Mouse (Mus musculus) erythroblast, adult 5-6 weeks (primary cell): Measurements from ENCODE around the gene Gria1. TPM values are rescaled to one million over a fixed set of nuclear protein-coding genes. Genes with fewer than 3 reads are reported as not detected.

Source experiments
- ATAC-seq: replicated peaks from 2 replicates; pipeline ENCODE4 v1.8.0; 2016; ENCODE audit warnings: moderate number of reproducible peaks, mild to moderate bottlenecking, moderate TSS enrichment, inconsistent platforms; ENCODE audit not compliant: poor library complexity, low FRiP score, severe bottlenecking
- total RNA-seq, 2 experiments: library from RNA; stranded (forward) in 1 of 2; stranded (reverse) in 1 of 2; fragments of 150-400 nt in 1 of 2; fragments of 200-764, 138-1000 nt in 1 of 2; gene quantifications; 2 replicates each; pipeline versions ENCODE4 v1.2.3 to v1.2.4; 2015 to 2017; ENCODE audit warnings: low replicate concordance in 2 of 2

The Gria1 gene
- total RNA-seq, 2 experiments from 2014 or later = not detected

- no peak for ATAC-seq
Observed at GRCm38 (mm10) chr11:57154998-57155397, 143.8 kb downstream of the Gria1 start.

DNA sequence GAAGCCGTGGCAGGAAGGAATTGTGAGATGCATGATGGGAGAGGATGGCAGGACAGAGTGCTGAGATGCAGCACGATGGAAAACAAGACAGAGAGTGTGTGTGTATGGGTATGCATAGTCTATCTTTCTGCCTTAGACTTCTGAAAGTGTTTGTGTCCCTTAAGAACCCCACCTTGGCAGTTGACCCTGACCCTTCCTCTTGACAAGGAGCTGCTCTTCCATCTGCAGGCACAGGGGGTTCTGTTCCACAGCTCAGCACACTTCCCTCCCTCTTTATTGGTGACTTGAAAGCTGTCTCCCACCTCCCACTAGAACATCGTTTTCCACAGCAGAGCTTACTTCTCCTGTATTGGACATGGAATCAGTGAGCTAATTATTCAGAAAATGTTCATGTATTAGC is 148.2 kb downstream of the Gria1 start:
- ATAC-seq = no peak

DNA sequence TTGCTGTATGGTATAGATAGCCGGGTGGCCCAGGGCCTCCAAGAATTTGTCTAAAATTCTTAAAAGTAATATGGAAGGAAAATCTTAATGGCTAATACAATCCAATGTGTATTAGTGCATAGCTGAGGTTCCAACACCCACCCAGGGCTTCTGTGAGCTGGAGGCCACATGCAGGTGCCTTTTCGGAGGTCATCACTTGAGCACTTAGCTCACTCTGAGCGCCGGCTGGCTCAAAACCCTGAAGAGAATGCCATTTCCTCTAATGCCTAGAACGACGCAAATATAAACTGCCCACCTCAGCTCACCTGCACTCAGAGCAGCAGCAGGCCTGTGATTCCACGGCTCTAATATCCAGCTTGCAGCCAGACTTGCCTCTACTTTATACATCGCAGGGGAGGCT is 148.9 kb downstream of the Gria1 start:
- ATAC-seq = no peak

DNA sequence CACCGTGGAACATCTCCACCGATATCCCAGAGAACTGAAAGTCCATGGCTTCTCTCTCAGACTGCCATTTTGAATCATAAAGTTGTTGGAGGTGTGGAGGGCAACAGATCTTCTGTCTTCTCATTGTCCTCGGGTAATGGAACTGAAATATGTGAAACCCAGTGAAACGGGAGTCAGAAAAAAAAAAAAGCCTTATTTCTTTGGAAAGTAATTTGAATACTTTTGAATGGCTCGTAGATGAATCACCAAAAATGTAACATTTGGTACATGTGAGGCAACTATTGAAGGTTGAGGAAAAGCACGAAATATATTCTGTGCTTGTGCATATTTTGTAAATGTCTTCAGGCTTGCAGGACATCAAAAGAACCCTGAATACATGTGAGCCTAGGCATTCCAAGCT is 151.7 kb downstream of the Gria1 start:
- no peak for ATAC-seq

DNA sequence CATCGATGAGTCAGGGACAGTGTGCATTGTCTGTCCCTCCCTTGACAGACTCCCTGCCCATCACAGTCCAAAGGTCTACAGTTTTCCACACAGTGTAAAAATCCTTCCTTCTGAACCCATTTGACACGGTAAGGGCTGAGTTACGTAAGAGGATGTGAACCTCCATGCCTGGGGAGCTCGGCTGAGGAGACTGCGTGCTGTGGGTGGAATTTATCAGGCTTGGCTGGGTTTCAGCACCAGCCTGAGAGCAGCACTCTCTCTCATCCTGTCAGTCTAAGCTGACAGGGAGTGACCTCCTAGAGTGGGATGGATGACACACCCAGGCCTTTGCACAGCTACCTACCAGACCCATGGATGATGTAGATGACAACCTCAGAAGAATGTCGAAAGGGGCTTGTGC is 158.9 kb downstream of the Gria1 start:
- no peak for ATAC-seq

GRCm38 (mm10) chr11:57174165-57174564 is 163.0 kb downstream of the Gria1 start:
- no peak for ATAC-seq

- no peak for ATAC-seq
Observed at GRCm38 (mm10) chr11:57176552-57176951, 165.4 kb downstream of the Gria1 start.

GRCm38 (mm10) chr11:57184216-57184615 is 173.0 kb downstream of the Gria1 start:
- ATAC-seq = no peak

GRCm38 (mm10) chr11:57185110-57185509 is 173.9 kb downstream of the Gria1 start:
- ATAC-seq = no peak

GRCm38 (mm10) chr11:57189391-57189790 is 178.2 kb downstream of the Gria1 start:
- no peak for ATAC-seq

DNA sequence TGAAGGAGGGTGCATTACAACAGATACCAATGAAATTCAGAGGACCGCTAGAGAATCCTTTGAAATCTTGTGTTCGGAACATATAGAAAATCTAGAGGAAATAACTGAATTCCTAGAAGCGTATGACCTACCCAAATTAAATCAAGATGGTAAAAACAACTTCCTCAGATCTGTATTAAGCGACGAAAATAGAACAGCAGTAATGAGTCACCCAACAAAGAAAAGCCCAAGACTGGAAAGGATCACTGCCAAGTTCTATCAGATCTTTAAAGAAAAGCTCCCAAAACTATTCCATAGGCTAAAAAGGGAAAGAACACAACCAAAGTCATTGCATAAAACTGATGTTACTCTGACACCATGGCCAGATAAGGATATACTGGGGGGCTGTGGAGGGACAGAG is 183.6 kb downstream of the Gria1 start:
- no peak for ATAC-seq

DNA sequence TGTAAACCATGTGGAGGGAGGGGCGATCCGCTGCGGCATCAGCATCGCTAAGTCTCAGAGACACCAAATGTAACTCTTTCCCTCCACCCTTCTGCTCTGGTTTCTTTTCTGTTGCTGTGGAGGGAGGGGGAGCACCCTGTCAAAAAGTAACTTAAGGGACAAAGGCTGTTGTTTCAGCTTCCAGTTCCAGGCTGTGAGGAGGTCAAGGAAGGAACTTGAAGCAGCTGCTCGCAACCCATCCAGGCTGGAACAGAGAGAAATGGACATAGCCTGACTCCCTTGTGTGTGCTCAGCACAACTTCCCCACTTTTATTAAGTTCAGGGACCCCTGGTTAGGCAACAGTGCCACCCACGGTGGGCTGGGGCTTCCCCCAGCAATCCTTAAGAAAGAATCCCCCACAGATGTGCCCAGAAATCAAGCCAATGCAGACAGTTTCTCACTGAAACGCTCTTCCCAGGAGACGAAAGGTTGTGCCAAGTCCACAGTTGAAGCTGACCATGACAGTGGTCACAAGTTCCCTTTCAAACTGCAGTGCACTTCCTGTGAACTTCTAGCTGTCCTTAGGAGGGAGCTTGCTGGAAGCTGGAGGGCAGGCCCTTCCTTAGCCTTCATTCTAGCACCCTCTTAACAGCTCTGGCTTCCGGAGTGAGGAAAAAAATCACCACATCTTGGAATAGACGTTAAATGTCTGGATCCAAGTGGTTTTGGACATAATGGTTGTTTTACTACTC is 190.2 kb downstream of the Gria1 start:
- ATAC-seq = no peak

- ATAC-seq = no peak
Observed at GRCm38 (mm10) chr11:57204371-57204770, 193.2 kb downstream of the Gria1 start.

DNA sequence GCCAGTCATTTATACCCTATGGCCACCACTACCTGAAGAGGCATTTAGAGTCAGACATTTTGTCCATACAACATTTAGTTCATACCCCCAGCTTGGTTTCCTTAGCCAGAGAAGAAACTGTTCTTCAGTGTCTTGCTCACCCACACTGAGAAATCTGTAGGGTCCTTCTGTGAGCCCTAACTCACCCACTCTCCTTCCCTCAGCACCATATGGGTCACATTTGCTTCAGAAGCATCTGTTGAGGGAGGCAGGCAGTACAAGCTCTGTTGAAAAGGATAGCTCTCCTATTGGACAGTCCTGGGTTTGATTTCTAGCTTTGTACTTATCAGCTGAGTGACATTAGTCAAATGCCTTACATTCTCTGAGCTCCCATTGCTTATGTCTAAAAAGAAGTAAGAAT is 196.1 kb downstream of the Gria1 start:
- ATAC-seq = no peak

GRCm38 (mm10) chr11:57214079-57214478 is 202.9 kb downstream of the Gria1 start:
- no peak for ATAC-seq

DNA sequence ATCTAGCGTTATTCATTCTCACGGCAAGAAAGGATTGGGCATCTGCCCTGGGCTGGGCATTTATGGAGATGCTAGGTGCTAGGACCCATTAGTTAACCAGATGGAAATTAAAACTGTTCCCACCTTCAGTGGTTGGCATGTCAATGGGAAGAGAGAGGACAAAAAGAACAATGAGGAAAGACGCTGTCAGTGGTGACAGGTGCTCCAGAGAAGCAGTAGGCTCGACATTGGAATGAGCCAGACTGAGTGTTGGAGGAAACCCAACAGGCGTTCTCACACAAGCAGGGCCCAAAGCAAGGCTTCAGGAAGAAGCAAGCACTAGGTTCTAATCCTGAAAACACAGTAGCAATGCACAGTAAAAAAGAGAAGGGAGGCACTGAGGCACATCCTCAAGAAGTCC is 203.4 kb downstream of the Gria1 start:
- no peak for ATAC-seq

DNA sequence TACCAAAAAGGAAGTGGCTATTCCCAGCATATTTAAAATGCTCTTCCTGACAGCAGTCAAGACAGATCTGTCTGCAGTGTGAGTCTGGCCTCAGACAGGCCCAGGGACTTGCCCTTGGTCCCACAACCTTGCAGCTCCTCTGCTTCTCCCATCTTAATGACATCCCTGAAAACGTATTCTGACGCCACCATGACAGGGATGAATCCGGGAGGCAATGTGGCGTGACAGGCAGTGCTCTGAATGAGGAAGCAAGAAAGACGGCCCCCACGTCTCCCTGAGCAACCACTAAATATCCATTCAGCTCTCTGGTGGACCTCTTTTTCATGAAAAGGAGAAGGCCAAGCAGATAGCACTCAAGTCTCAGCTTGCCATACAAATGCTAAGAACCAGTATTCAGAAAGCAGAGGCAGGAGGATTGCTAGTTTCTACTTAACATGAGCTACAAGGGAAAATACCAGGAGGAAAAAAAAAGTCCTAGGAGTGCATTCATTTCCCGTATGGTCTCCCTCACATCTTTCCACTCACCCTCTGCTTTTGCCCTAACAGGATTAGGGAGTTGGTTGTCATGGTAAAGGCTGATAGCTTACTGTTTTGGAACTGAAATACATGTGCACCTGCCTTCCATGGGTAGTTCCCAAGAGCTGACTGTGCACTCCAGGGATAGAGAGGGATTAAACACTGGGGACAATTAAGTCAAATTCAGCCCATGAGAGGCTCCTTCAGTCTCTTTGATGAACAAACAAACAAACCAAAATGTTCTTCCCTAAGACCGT is 211.8 kb downstream of the Gria1 start:
- no peak for ATAC-seq

- no peak for ATAC-seq
Observed at GRCm38 (mm10) chr11:57235446-57235845, 224.3 kb downstream of the Gria1 start.

DNA sequence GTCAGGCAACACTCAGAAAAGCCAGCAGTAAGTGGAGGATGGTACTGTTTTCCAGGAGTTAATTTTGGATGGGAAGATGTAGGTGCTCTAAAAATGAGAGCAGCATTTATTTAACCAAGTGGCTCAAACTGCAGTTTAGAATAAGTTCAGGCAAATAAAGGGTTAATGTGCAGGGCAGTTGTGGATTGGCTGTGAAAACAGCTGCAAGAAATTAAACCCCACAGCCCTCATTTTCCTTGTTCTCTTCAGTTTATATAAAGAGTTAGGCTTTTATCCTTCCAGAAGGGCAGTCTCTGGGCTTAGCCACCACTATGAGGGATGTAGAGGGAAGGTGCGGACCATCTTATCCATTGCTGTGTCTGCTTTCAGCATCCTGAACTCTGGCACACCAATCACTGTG is 225.2 kb downstream of the Gria1 start:
- ATAC-seq = no peak

DNA sequence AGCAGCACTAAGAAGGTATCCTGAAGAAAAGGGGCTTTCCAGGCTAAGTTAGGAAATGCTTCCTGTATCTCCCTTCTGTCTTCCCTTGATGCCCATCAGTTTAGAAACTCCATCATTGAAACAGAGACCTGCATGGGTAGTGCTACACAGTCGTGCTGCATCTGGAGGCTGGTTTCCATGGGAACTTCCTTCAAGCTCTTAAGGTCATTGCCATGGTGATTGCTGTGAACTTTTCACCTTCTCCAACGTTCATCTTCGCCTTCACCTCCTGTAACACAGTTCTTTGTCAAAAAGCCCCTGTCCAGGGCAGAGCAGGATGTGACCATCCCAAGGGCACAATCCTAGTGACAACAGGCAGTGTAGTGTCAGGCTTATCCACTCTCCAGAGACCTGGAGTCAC is 228.6 kb downstream of the Gria1 start:
- no peak for ATAC-seq

GRCm38 (mm10) chr11:57243835-57244234 is 232.6 kb downstream of the Gria1 start:
- no peak for ATAC-seq
